In the genomic region with DNA sequence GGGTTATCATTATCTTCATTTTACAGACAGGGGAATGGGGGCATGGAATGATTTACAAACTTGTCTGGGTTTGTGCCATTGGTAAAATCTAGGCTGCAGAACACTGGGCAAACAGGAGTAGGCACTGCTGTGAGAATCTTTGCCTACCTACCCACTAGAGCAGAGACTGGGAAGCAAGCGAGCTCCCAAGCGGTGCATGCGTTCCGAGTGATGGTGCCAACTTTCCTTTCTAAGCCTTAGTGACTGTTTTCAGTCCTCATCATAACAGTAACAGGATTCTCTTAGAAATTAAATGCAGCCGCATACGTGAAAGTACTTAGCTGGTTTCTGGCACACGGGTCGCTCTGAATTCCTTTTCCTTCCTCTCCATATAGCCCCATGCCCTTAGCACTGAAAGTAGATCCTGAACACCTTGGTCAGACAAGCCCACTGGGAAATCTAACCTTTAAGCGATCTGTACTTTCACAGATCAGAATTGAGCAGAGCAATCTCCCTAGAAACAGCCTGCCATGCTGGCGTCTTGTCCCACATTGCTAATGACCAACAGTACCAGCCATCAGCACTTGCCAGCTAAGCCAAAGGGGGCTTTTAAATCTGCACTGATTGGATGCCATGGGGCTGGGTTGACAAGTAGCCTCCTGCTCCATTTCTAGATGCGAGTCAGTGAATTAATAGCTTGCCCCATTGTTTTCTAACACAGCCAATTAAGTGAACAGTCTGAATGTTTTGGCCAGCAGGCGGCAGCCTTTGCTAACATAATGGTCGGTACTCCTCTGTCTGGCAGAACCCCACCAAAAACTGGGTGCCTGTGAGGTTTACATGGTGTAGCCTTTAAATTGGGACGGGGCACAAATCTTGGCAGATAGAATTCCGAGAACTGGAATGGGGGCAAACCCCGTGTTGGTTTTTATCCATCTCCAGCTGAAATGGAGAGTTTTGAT, we compare ENCODE assay signal across 9 mouse cellular contexts. TPM values are rescaled to one million over a fixed set of nuclear protein-coding genes. Genes with fewer than 3 reads are reported as not detected.
A peak's percentile ranks its signal among the peaks of the same experiment; 100 is the strongest.
DNase-seq lines count a peak whose midpoint lies in the region; ATAC-seq lines count a peak whose summit lies in the region.
"Had no signal": no experiment of that assay in that cellular context is flagged by ENCODE, and none has a peak within 500 bp of the region (broad histone marks: within the 10 kb centered on the region; RNA-seq: fewer than 3 reads in every experiment).

No protein-coding gene starts in this region.

- peak overlapping the region; percentile 20 for H3K4me3 ChIP-seq in hindbrain, embryonic 15.5 days

- 0 out of 2 replicates have a peak overlapping the region, but pooled peaks have one; percentile 5 for H3K27ac ChIP-seq in hindbrain, embryonic 15.5 days (replicated peaks)

- WGBS in hindbrain, embryonic 15.5 days: 41% methylated on average over 16 of the region's 16 CpGs

- H3K4me1 ChIP-seq in hindbrain, embryonic 15.5 days (replicated peaks): peaks cover 20% of the 10 kb centered on the region

- no peak overlapping the region for H3K9ac ChIP-seq in hindbrain, embryonic 15.5 days

- peak; percentile 90 for ATAC-seq in hindbrain, embryonic 15.5 days (ENCODE audit: low FRiP score, low read depth)
- peak; percentile 79 for ATAC-seq in megakaryocyte, adult 5-6 weeks (ENCODE audit: poor library complexity, severe bottlenecking)

- no peaks in the 10 kb centered on the region for H3K9me3 ChIP-seq in hindbrain, embryonic 15.5 days
- H3K9me3 ChIP-seq: megakaryocyte, embryonic 14.5 days had no signal

- H3K36me3 ChIP-seq in hindbrain, embryonic 15.5 days: no peaks in the 10 kb centered on the region

- no peaks in the 10 kb centered on the region for H3K27me3 ChIP-seq in hindbrain, embryonic 15.5 days

- DNase-seq in NIH3T3 (ENCODE audit: low read depth): peak; percentile 92
- DNase-seq in cerebellum, postnatal 14 days: peak; percentile 95 to 96
- DNase-seq in gastrocnemius, adult 18-20 months (ENCODE audit: low spot score): peak; percentile 88
- DNase-seq in layer of hippocampus, postnatal 36 days: peak; percentile 87 to 89
- DNase-seq in right cerebral cortex, adult 2 months (ENCODE audit: low spot score in 2 of 2): peak; percentile 96 to 98
- peak; percentile 69 for DNase-seq in urinary bladder, adult 2 months (ENCODE audit: low spot score)

- H3K4me2 ChIP-seq in hindbrain, embryonic 15.5 days: peak overlapping the region; percentile 45

RNA-seq across cellular contexts. Expression of gene Tyw5, which starts 21.7 kb away (rescaled TPM):
- total RNA-seq in gastrocnemius, adult 18-20 months (2021): 1 to 10 TPM; 2.5 to 3.9 TPM
- 26.0 and 26.8 TPM in 2 replicates for polyA plus RNA-seq in hindbrain, embryonic 15.5 days (2015; fragmentation: Nextera tagmentation; extraction: Ambion mirVana)
- total RNA-seq in layer of hippocampus, postnatal 36 days (2021): 10 to 100 TPM; 22.4 to 22.7 TPM
- total RNA-seq in megakaryocyte, adult 5-6 weeks (2015): 23.3 and 24.0 TPM in 2 replicates
- 12.0 and 28.7 TPM in 2 replicates for total RNA-seq in megakaryocyte, adult 5-6 weeks (2017)
- polyA plus RNA-seq in urinary bladder, adult 2 months (2012; rRNA removed): 26.1 and 30.2 TPM in 2 replicates

RNA-seq across cellular contexts. Expression of gene Maip1, which starts 22.5 kb away (rescaled TPM):
- 1 to 10 TPM; 7.9 to 8.1 TPM for total RNA-seq in gastrocnemius, adult 18-20 months (2021)
- 15.7 and 16.0 TPM in 2 replicates for polyA plus RNA-seq in hindbrain, embryonic 15.5 days (2015; fragmentation: Nextera tagmentation; extraction: Ambion mirVana)
- 10 to 100 TPM; 11.1 to 11.4 TPM for total RNA-seq in layer of hippocampus, postnatal 36 days (2021)
- total RNA-seq in megakaryocyte, adult 5-6 weeks (2015): 7.3 and 12.1 TPM in 2 replicates
- total RNA-seq in megakaryocyte, adult 5-6 weeks (2017): 7.2 and 8.4 TPM in 2 replicates
- polyA plus RNA-seq in urinary bladder, adult 2 months (2012; rRNA removed): 8.5 and 8.6 TPM in 2 replicates

RNA-seq across cellular contexts. Expression of gene 1700066M21Rik, which starts 51.2 kb away (rescaled TPM):
- 1 to 10 TPM; 2.2 to 2.3 TPM for total RNA-seq in gastrocnemius, adult 18-20 months (2021)
- polyA plus RNA-seq in hindbrain, embryonic 15.5 days (2015; fragmentation: Nextera tagmentation; extraction: Ambion mirVana): 18.9 and 21.1 TPM in 2 replicates
- 10 to 100 TPM; 25.0 to 26.7 TPM for total RNA-seq in layer of hippocampus, postnatal 36 days (2021)
- total RNA-seq in megakaryocyte, adult 5-6 weeks (2015): 22.5 and 23.5 TPM in 2 replicates
- total RNA-seq in megakaryocyte, adult 5-6 weeks (2017): 16.7 and 20.6 TPM in 2 replicates
- polyA plus RNA-seq in urinary bladder, adult 2 months (2012; rRNA removed): 4.9 and 5.4 TPM in 2 replicates

Comparison
In these comparisons a context has a peak if more than half of its experiments do, and no peak if none do; other contexts are left out.
1. Peak in every context shown above with its lines: DNase-seq, ATAC-seq, H3K4me3 ChIP-seq and H3K27ac ChIP-seq.
2. RNA of gene 1700066M21Rik, which starts 51.2 kb away (total RNA-seq): 25.0 to 26.7 TPM in layer of hippocampus, postnatal 36 days and 16.7 to 23.5 TPM in megakaryocyte, adult 5-6 weeks; 2.2 to 2.3 TPM in gastrocnemius, adult 18-20 months; every median in the first group is over 4 times any median in the second.